Mouse (Mus musculus): Measurements from ENCODE around the gene Zic2. TPM values are rescaled to one million over a fixed set of nuclear protein-coding genes. Genes with fewer than 3 reads are reported as not detected.
"Not testable (repeated sequence)": the region's sequence is repeated elsewhere in the genome, so short reads cannot be mapped to it uniquely, and the experiment has no call there.

Zic2 gene
- total RNA-seq (2021) = not detected

DNA sequence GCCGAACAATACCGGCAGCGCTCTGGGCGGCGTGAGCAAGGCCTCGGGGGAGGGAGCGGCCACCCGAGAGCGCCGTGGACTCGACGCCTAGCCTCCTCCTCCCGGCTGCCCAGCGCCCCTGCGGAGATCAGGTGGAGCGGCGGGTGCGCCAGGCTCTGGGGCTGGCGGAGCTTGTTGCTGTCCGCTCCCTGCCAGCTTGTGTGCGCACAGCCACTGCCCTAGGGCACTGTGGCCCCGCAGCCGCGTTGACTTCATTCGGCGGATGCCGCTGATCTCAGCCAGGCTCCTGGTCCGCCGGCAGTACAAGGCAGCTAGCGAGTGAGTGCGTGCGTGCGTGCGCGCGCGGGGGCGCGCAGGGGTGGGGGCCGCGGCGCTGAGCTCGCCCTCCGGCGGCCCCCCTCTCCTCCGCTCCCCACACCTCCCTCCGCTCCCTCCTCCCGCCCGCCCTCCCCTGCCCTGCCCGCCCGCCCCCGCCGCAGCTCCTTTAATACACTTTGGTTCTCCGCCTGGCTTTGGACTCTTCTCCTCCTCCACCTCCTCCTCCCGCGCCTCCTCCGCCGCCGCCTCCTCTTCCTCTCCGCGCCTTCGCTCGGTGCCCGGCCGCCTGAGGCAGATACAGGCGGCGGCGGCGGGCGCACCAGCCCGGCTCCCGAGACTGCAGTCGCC is at the start of gene Zic2:
TSS of gene Zic2 (plus strand) at position 545 of the 666 bp plus-strand sequence.
- DNase-seq = no peak

DNA sequence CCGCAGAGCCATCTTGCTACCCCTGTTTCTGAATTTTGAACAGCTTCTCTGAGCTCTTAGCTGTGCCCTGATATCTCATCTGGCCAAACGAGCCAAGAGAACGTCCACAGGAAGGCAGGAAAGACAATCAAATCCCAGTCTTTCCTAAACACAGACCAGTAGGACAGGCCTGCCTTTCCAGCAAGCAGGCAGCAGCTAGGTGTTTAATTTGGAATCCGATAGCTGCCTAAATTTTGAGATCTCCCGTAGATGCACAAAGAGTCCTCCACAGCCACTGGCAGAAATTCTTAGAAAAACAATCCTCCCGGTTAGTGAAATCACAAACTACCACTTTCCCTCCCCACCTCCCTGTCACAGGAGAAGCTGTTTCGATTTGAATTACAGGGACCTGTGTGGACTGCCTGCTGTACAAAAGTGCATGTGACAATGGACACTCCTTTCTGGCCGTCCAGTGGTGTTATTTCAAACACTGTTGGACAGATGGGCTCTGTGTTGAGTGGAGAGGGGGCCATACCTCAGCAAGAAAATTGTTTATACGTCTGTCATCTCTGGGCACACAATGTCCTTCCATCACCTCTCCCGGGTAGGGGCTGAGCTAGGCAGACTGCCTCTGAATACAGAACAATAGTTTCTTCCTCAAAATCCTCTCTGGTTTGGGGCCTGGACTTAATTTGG is 48.6 kb upstream of the Zic2 start:
- intact Hi-C loops (cut with DNase I) = no loop called here
- DNase-seq = no peak

More for the DNA sequence above, at the start of gene Zic2:
- intact Hi-C loops (cut with DNase I) = loop anchor here (2.0 to 10.0 kb wide), 3 partner anchors 14 to 510 kb away; partner anchors contain the start of gene Tmtc4

DNA sequence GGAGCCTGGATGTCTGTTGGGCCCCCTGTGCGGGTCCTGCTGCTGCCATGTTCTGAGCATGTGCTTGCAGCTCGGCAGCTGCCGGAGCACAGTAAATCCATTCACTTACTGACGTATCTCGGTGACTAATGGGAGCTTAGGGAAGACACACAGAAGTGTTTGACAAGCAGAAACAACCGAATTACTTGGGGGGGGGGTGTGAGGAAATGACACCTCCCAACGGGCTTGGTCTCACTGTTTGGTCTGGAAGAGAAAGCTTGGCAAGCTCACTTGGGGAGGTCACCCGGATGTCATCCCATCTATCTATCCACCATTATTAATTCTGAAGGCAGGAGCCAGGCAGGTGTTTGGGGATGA is 48.1 kb upstream of the Zic2 start:
- intact Hi-C loops (cut with DNase I) = no loop called here

DNA sequence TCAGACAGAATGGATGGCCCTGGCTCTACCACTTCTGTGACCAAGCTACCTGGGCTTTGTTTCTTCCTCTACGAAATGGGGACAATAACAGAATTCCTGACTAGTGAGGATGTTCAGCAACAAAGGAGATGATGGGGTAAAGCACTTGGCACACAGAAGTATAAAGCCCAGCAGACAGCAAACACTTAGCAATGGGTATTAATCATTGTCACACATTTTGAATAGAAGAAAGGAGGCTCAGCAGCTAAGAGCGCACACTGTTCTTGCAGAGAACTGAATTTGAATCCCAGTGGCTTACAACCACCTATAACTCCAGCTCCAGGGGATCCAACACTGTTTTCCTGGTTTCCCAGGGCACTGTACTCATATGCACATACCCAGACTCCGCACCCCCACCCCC is 47.6 kb upstream of the Zic2 start:
- DNase-seq = no peak
- intact Hi-C loops (cut with DNase I) = no loop called here

More for the DNA sequence above, 48.1 kb upstream of the Zic2 start:
- no peak for DNase-seq

DNA sequence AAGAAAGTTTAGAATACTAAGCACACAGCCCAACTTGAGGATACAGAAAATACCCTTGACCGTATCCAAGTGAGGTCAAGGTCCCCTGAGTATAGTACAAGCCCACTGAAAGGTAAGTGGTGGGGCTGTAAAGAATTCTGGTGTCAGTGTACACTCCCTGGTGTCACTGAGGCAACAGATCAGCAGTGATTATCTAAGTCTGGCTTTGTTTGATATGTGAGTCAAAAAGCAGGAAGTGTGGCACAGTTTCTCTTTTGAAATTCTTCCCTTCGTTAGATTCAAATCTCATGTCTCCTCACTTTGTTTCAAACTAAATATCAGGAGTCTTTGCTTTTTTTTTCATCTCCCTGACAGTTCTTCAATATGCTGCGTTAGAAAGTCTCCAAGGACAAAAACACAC is 42.7 kb upstream of the Zic2 start:
- intact Hi-C loops (cut with DNase I) = no loop called here

DNA sequence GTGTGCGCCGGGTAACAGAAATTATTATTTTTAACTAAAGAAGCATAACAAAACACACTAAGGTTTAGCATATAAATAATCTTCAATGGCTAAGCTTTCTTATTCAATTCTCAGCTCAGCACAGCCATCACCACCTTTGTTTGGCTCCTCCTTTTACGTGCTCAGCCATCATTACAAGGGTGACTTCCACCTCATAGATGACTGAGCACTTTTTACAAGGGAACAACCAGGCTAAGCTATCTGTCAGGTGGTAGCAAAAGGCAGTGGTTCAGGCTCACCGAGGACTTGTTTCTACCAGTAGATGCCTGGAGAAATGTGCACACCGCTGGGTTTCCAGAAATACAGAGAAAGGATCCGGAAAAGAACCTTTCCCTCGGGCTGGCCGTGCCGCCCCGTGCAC is 41.2 kb upstream of the Zic2 start:
- DNase-seq = no peak
- intact Hi-C loops (cut with DNase I) = no loop called here

More for the DNA sequence above, 42.7 kb upstream of the Zic2 start:
- DNase-seq = no peak

DNA sequence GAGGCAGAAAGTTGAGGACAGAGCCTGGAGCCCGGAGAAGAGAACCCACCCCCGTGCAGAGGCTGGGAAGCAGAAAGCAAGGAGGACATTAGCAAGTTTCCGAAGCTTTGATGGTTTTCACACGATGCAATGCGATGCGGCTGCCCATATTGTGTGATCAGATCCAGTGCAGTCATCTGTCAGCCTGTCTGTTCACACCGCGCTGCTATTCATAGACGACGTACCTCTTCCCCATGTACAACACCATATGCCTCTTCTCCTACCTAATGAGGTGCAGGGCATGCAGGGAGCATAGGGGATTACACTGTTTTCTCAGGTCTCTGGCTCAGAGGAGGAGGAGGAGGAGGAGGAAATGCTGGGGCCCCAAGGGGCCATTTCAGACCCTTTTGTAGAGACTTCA is 38.4 kb upstream of the Zic2 start:
- intact Hi-C loops (cut with DNase I) = no loop called here
- no peak for DNase-seq

DNA sequence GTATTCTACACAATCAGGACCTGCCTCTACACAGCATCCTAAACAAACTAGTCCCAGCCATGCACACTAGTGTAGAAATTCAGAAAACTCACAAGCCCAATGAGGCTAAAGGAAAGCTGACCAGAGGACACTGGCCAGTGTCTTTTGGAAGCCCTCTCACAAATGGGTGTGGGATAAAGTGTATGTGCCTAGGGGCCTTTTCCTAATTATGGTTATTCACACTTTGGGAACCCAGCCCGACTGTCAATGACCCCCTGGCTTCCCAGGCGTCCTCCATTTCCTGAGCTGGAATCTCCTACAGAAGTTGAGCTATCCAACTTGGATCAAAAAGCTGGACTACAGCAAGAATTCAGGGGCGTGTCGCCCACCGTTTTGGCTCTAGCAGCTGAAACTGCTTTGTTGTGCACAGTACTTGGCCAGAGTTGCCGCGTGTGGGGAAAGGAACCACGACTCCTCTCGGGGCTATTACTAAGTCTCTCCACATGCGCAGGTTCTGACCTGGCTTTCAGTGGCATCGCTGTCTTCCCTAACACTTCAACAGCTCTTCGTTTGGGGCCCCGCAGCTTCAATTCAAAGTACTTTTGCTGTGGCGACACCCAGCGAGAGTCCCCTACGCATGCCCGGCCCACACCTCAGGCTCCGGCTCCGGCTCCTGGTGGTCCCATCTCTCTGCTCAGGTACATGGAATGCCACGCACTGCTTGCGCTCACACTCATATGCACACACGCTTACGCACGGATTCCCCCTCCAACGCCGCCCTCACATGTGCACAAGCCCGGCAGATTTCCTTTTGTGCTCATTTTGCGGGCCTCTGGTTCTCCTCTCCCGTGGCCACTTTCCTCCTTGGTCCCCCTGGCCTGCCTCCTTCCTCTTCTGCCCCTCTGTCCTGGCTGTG is 25.4 kb upstream of the Zic2 start:
- intact Hi-C loops (cut with DNase I) = no loop called here
- no peak for DNase-seq

DNA sequence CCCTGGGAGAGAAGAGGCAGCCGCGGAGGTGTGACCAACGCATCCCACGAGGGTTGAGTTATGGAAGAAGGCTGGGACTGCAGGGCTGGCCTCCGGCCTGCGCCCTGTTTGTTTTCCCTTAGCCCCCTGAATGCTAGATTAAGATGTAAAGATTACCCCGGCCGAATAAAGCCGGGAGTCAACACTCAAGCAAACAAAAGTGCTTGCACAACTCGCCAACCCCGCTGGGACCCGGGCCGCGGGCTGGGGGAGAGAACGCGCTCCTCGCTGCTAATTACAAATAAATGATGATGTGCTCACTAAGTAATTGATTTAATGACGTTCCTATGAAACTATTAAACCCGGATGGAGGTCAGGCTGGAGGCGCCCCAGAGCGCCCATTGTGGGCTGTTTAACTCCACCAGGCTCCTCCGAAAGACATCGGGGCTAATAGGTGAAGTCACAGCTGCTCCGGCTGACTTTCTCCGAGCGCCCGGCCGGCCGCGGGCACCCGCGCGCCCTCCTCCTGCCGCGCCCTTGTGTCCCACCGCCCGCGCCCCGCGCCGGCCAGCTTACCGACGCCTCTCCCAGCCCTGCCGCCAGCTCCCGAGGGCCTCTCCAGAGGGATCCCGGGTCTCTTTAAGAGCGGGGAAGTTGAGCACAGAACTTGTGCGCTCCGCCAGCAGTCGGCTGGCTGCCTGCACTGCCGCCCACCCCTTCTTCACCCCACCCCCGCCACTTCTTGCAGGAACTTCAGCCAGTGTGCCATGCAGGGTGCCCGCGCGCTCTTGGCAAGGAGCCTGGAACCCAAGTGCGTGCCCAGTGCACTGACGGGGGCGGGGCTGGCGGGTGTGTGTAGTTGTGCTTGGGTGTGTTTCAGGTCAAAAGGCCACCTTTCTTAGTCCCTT is 24.5 kb upstream of the Zic2 start, which contains the start of gene Gm5089:
TSS of gene Gm5089 (minus strand) at position 620 of the 887 bp plus-strand sequence.
- intact Hi-C loops (cut with DNase I) = no loop called here
- no peak for DNase-seq

DNA sequence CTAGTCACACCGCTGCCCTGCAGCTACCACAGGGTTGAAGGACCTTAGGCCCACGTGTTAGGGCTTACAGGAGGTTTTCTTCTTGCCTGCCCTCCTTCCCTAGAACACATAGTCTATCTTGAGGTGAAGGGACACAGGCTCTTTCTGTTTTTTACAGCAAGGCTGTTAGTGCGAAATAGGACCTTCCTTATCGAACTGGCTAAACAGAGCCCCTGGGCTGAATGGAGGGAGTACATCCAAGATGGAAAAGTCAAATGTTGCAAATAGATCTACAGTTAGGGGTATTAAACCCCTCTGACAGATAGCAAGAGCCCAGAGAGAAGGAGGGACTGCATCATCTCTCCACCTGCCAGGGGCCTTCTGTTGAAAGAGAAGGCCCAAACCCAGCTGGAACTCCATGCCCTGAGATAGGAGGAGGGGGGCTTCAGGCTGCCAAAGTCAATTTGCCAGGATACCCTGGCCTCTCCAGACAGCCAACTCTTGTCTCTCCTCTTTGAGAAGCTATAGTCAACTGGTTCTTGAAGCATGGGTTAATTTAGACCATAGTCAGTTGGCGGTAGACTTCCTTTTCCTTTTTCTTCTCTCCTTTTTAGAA is 23.6 kb upstream of the Zic2 start:
- no peak for DNase-seq
- intact Hi-C loops (cut with DNase I) = no loop called here

DNA sequence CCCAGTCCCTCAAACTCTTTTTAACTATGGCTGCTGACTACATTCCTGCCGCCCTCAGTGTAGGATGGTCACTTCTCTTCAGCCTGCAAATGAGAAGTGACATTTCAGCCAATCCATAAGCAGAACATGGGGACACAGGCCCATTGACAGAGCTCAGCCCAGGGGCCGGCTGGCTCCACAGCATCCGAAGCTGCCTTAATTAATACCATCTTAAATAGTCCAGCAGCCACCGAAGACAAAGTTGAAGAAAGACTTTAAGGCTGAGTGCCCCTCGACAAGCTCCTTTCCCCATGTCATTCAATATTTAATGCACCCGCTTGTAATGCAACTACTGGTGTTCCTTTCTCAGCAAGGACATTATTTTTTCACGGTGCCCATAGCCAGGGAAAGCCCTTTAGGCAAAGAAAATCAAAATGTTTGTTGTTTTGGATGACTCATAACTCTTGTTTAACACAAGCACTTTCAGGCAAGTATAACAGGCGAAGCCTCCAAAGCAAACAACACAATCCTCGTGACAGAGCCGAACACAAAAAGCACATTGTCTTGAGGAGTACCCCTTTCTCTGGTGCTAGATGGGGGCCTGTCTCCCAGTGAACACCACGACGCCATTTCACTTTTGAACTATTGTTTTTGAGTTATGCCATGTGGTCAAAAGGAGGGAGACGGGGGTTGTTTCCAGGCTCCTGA is 22.4 kb upstream of the Zic2 start:
- no peak for DNase-seq
- intact Hi-C loops (cut with DNase I) = no loop called here

DNA sequence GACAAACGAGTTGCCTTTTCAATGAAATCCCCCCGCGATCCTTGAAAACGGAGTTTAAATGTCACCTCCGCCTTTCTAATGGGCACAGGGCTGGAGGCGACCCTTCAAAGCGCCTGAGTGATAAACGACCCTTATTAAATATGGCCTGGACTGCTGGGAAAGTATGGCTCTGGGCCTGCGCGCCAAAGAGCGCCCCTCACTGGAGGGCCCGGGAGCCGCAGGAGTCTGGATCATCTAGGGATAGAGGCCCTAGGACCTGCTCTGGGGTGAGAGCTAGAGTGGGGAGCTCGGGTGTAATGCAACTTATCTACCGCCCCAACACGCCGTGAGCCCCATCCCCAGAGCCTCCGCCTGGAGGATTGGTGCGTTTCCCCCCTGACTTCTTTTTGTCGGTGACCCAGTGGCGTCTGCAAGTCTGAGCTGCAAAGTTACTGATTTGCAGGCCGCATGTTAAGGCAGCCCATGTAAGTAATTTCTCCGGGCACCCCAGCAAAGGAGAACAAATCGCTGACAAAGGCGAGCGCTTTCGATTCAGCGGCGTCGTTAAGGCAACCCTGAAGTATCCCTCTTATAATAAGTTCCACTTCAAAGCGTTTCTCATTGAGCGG is 21.7 kb upstream of the Zic2 start:
- intact Hi-C loops (cut with DNase I) = no loop called here
- DNase-seq = no peak

DNA sequence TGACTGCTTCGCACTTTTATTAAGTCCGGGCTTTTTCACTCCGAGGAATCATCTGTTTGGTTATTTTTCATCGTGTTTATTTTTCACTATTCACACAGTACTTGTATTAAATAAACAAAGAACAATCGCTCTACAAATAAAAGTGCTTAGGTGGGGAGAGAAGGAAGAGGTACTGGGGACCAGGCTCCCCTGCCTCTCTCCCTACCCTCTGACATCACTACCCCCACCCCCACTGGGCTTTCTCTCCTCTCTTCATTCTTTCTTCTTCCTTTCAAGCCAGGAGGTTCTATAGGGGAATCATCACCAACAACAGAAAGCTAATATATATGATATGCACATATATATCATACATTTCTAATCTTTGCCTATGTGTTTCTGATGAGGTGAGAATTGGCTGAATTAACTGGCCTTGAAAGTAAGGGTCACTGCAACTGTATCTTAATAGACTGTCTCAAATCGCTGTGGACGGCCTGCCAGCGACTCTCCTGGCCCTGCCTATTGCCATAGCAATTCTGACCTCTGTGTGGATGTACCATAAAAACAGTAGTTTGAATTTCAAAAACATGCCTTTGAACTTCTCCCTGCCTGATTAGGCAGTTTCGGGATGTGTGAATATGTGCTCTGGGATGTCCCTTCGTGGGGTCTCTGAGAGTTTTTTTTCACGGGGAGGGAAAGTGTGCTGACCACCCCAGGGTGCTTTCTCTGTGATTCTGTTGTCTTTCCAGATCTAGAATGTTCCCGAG is 21.1 kb upstream of the Zic2 start:
- no peak for DNase-seq
- intact Hi-C loops (cut with DNase I) = no loop called here

DNA sequence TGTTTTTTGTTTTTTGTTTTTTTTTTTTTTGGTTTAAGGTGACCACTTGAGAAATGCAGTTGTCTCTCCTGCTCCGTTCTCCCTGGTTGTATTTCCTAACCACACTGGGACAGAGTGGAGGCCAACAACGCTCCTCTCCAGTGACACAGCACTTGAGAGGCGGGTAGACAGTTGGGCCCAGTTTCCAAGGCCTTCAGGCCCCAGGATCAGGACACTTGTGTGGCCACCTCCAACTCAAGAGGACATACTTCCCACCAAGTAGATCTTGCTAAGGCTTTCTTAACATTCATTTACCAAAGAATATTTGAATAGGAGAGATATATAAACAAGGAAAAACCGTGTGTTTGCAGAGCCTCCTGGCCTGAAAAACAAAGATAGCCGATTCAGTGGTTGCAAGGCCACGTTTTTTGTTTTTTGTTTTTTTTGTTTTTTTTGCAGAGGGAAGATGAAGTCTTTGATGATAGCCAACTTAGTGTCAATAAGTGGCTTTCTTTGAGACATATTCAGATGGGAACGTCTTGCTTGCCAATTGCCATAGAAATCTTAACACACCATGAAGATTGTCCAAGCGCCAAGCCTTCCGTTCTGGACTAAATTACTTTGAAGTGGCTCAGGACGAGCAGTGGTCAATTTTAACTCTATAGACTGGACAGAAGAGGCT is 20.2 kb upstream of the Zic2 start:
- intact Hi-C loops (cut with DNase I) = no loop called here
- no peak for DNase-seq

DNA sequence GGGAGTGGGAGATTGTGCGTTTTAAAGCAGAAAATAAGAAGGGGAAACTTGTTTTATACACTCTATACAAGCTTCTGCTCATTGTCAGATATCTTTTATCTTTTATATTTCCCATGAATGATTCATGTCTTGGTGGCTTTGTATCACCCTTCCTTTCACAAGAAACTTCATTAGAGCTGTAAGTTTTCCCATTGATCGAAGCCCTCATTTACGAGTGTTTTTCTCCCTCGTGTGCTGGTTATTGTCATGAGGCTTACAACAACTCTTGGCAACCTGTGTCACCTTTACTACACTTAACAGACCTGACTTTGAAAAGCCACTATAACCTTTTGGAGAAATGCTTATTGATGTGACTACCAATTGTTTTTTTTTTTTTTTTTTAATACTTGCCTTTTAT is 19.7 kb upstream of the Zic2 start:
- no peak for DNase-seq
- intact Hi-C loops (cut with DNase I) = no loop called here

DNA sequence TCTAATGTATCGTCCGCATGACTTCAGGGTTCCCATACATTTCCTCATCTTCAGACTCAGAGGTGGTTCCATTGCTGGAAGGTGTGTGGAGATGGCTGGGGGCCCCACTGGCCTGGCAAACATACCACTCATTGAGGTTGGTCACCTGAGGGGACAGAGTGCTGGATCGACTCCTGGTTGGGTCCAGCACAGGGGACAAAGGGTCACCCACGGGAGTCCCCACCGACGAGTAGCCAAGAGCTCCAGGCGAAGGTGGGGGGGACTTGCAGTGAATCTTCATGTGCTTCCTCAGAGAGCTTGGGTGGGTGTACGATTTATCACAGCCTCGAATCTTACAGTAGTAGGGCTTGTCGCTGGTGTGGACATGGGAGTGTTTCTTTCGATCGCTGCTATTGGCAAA is 15.9 kb upstream of the Zic2 start:
- intact Hi-C loops (cut with DNase I); DNase-seq: not testable (repeated sequence)

DNA sequence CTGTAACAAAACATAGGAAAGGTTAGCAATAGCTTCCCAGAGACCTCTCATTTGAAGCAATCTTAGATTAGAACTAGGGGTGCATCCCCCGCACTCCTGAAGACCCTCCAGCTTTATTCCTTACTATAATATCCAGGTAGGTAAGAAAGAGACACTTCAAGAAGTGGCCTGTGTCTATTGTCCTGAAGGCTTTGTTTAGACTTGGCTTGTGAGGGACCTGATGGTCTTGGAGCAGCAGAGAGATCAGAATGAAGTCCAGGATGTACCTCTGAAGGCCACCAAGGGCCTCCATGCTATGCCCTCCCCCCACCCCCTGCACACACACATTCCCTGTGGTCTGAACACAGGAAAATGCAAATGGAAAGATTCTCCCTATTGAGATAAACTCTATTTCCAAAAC is 15.5 kb upstream of the Zic2 start:
- no peak for DNase-seq
- intact Hi-C loops (cut with DNase I) = no loop called here

DNA sequence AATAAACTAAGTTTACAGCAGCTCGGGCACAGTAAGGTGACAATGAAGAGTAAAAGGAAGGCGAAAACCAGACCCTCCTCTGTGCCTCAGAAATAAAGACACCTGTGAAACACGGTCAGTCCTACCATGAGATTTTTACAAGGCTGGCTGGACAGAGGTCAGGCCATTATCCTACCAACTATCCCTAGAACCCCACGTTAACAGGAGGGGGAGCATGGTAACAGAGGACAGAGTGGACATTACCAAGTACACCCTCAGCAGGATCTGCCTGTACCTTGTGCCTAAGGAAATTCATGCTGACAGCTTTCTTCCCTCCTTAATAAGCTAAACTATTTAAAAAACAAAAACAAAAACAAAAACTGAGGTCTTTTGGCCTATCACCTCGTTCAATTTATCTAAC is 15.0 kb upstream of the Zic2 start:
- intact Hi-C loops (cut with DNase I) = no loop called here
- no peak for DNase-seq
